Mouse (Mus musculus): ENCODE measurements at regions not wholly inside any gene's neighbourhood (a gene's known extent, or its start where the extent isn't known, plus 50 kb on each side); places are given as distances from the start of the nearest gene placed in this dataset.
A peak's percentile ranks its signal among the peaks of the same experiment; 100 is the strongest.

DNA sequence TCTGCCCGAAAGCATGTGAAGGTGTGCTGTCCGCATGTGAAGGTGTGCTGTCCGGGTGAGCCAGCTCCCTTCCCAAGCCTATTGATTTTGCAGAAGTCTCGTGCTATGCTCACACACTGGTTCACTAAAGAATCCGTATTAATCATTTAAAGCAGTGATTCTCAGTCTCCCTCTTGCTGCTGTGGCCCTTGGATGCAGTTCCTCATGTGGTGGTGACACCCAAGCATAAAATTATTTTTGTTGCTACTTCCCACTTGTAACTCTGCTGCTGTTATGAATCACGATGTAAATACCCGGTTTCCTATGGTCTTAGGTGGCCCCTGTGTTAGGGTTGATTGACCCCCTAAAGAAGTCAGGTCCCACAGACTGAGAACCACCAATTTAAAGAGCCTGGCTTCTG is 55.7 kb upstream of the Emb start:
- no peak for DNase-seq (ENCODE audit: low spot score in 2 of 2)

DNA sequence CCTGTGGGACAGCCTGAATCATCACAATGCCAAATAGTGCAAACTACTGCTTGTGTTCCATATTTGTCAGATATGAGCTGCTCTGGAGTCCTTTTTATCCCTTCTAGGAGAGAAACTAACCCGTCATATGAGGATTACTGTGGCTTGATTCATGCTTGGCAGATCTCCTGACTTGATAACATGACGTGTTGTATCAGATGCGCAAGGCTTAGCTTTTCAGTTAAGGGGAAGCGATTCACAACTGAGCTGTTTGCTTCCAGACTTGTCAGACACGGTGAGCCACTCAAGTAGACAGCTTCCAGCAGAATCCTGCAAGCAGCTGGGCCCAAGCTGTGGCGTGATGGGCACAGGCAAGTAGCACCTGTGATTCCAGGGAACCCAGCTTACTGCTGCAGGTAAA is 64.5 kb upstream of the Emb start:
- DNase-seq (ENCODE audit: low spot score in 2 of 2) = peak in 1 of 2 experiments; percentile 6

DNA sequence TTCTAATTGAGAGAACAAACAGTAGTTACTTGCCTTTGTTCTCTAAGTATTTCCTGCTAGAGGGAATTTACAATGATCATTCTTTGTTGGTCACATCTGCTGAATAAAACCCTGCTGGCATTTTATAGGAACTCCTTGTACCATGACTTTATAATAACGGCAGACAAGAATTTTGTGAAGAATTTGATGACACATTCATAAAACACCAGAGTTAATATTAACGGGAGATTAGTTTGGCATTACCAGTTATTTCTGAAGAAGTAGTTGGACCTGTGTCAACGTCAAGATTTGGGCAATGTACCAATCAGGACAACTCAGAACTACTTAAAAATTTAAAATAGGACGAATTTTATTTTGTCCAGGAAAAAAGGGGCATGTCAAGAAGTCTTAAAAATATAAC is 65.1 kb upstream of the Emb start:
- no peak for DNase-seq (ENCODE audit: low spot score in 2 of 2)

DNA sequence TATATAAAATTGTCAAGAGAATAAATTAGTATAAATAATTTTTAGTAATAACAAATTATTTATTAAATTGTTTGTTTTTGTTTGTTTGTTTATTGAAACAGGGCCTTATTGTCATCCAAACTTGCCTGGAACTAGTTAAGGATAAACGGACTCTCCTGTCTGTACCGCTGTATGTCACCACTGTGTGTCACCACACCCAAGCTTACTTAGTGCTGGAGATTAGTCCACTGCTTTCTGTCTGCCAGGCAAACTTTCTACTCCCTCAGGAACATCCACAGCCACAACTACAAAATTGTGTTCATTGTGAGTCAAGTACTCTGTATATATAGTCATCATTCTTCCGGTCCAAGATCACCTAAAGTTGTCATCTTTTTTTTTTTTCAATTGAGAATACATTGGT is 74.0 kb upstream of the Emb start:
- DNase-seq (ENCODE audit: low spot score in 2 of 2) = no peak

DNA sequence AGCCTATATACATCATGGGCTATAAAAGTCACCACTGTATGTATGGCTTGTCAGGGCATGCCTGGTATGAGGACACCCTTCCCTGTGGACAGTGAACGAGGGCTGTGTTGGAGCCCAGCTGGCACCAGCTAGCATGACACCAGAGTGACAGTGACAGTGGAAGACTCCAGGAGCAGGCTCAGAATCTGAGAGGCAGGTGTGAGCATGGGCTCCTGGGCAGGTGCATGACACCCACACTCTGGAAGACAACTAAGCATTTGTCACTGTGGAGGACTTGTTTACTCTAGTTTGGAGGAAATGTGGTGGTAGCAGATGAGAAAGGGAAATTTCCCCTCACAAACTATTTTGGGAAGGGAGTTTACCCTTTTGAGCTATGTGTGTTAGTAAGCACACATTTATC is 76.2 kb upstream of the Emb start:
- no peak for DNase-seq (ENCODE audit: low spot score in 2 of 2)

DNA sequence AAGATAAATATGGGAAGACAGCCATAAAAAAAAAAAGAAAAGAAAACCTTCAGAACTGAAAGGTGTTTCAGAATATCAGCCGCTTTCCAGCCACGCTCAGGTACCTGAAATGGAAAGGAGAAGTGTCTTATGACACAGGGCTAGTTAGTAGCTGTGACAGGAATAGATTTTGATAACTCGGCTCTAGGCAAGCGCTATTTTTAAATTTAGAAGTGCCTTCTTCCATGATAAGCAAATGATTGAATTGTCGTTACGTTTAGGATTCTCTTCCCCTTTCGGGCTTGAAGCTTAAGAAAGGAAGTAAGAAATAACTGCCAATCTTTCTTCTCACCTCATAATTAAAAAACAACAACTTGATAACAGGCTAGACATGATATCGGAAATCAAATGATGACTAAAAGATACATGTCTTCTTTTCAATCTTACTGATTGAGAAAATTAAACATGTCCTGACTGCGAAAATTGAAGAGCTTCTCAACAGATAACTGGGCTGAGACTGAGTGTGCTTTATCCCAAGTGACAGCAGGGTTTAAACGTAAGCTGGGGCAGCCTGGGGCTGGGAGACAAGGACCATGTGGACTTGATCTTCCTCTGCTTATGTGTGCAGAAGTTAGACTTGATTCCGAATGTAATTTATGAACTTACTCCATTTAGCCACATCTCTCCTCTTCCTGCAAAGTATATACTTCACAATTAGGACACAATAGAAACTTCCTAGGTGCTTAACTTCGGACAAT is 80.4 kb upstream of the Emb start:
- DNase-seq (ENCODE audit: low spot score in 2 of 2) = no peak

DNA sequence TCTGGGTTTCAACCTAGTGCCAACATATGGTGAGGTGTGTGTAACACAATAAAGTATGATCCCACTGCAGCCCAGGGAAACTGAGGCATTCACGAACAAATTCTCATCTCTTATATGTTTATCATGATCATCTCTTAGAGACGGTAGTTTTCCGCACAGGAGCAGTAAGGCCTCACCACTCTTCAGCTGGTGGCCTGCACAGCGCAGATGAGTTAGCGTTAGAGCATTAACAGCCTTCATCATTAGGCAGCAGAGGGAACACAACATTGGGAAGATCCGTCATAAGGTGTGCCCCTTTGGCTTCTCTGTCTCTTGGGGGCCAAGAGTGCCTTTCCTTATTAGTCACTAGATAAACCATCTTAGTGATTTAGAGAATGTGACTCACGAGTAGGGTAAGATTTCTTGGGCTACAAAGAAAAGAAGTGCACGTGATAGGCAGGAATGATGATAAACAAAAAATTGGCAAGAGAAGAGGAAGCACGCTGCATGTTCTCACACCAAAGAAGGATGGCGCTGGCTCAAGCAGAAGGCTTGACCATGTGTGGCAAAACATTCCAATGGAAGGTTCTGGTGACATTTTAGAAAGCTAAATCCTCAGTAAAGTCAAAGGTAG is 81.1 kb upstream of the Emb start:
- no peak for DNase-seq (ENCODE audit: low spot score in 2 of 2)

DNA sequence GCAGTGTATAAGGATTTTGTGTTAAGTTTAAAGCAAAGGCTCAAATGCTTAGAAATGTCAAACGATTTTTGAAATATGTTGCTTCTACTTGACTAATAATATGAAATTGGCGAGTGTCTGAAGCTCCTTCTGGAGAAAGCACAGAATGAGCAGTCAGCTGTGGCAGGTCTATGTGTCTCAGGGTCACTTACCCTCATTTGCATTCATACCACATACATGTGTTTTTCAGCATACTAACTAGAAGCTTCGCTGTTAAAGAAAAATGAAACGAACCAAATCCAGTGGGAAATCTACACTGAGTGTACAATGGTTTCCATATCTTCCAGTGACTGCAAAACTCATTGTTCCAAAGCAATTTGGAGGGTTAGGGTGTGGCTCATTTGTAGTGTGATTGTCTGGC is 88.7 kb upstream of the Emb start:
- DNase-seq (ENCODE audit: low spot score in 2 of 2) = no peak

DNA sequence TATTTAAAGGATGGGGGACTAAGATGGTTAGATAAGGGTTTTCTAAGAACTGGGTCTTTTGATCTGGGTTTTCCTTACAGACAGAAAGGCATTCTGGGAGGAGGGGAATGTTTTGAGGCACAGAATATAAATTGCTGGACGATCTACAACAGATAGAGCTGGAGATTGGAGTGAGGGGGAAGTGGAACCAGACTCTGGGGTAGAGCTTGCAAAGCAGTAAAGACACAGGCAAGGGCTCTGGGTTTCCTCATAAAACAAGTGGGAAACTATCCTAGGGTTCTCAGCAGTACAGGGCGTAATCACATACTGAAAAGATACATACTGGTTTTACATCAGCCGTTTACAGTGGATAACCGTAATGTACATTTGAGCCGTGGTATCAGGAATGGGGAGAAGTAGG is 89.5 kb upstream of the Parp8 start:
- DNase-seq (ENCODE audit: low spot score in 2 of 2) = no peak

DNA sequence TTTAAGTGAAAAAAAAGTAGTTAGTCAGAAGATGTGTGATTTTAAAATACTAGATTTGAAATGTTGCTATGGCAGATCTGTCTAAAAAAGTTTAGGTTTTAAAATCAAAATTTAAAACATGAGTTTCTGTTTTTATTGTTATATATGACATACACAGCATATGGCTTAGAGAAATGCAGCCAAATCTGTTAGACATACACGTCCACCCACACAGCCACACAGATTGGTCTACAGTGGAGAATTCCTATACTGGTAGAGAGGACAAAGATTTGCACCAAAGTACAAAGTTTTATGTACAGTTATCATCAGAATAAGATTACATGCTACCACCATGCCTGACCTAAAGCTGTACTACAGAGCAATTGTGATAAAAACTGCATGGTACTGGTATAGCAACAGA is 87.1 kb upstream of the Parp8 start:
- DNase-seq (ENCODE audit: low spot score in 2 of 2) = no peak

DNA sequence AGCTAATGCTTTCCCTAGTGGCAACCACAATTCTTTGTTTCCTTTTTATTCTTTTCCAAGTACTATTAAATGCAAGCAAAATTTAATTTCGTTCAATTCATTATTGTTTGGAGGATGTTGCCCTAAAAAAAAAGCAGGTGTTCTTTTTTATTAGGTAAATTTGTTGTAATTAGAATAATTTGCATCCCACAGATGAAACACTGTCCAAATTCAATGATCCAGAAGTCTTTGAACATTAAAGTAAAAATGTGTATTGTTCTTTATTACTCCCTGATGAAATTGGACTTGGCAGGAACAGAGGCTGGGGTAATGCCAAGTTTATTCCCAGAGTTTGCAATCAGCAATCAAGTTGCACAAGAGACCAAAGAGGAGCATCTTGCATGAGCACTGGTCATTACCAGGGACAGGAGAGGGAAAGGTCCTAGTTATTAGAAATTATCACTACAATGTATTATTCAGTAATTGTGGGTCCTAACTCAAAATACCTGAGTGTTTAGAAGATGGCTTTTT is 79.9 kb upstream of the Parp8 start:
- no peak for DNase-seq (ENCODE audit: low spot score in 2 of 2)

DNA sequence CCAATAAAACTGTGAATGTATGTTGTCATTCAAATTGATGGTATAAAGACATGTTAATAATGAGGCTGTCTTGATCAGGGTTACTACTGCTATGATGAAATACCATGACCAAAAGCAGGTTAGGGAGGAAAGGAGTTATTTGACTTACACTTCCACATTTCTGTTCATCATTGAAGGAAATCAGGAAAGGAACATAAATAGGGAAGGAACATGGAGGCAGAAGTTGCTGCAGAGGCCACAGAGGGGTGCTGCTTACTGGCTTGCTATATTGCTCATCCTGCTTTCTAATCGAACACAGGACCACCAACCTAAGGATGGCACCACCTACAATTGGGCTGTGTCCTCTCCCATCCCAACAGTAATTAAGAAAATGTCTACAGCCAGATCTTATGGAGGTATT is 69.4 kb upstream of the Parp8 start:
- DNase-seq (ENCODE audit: low spot score in 2 of 2) = no peak

DNA sequence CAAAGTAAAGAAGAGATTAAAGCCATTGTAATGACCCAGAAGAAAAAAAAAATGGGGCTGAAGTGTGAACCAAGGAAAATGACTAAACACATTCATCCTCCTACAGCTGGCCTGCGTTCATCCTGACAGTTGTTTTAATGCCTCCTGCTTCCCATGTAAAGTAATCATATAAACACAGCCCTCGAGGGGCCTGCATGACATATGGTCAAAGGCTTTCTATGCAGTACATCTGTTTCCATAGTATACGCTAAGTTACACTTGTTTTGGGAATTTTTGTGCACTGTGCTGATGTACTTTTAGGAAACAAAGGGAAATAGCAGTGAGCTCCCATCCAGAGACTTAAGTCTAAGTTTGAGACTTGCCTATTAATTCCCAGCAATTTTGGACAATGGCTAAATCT is 63.3 kb upstream of the Parp8 start:
- no peak for DNase-seq (ENCODE audit: low spot score in 2 of 2)

DNA sequence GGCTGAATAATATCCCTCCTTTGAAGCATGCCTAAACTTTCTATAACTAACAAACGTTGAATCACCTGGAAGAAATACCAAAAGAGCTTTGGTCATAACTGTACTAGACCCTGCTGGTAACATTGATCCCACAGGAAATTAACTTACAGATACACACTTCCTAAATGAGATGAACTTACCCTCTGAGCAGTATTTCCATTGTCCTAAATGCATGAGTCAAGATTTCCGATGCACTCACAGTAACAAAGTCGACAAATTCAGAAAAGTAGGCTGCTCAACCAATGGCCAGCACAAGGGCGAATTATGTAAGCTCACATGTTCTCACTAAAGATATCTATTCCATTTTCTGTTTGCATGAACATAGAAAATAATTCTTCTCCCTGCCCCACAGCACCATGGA is 57.4 kb upstream of the Parp8 start:
- DNase-seq (ENCODE audit: low spot score in 2 of 2) = no peak

DNA sequence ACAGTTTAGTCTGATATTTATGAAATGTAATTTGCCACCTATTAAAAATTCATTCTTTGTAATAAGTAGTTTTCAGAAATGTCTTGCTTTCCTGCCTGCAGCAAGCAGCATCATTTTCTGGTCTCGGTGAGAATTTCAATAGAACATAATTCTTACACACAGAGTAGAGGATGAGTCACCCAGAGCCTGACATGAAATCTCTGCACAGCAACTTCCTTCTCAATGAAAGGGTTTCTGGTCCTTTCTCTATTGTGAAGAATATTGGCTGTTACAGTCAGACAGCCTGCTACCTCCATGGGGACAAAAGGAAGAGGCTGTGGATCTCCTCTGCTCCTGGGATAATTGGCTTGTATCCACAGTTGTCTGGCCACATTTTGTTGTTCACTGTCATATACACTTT is 54.0 kb upstream of the Parp8 start:
- no peak for DNase-seq (ENCODE audit: low spot score in 2 of 2)
